In genomic region chr9:73002177-73002576, GRCm38 (mm10) we compare ENCODE assay signal across 27 mouse cellular contexts. TPM values are rescaled to one million over a fixed set of nuclear protein-coding genes. Genes with fewer than 3 reads are reported as not detected.
DNase-seq lines count a peak whose midpoint lies in the region; ATAC-seq and TF ChIP-seq lines count a peak whose summit lies in the region.
"Had no signal": no experiment of that assay in that cellular context is flagged by ENCODE, and none has a peak within 500 bp of the region (broad histone marks: within the 10 kb centered on the region; RNA-seq: fewer than 3 reads in every experiment).

No protein-coding gene starts in this region.

- no peaks in the 10 kb centered on the region for H3K27me3 ChIP-seq in intestine, embryonic 15.5 days (replicated peaks)
- no peaks in the 10 kb centered on the region for H3K27me3 ChIP-seq in intestine, postnatal 0 days (replicated peaks; ENCODE audit: control insufficient read depth, insufficient read depth, low read length)
- no peaks in the 10 kb centered on the region for H3K27me3 ChIP-seq in forebrain, embryonic 16.5 days (replicated peaks; ENCODE audit: control insufficient read depth, insufficient read depth, low read length)
- H3K27me3 ChIP-seq: embryonic facial prominence, embryonic 12.5 days; heart, embryonic 15.5 days; hindbrain, embryonic 13.5 days; liver, embryonic 13.5 days; midbrain, embryonic 15.5 days; neural tube, embryonic 12.5 days had no signal

- peak; percentile 56; the same call in 1 of the 2 replicates for ATAC-seq in intestine, embryonic 15.5 days
- ATAC-seq in intestine, postnatal 0 days = no peak
- ATAC-seq in forebrain, embryonic 16.5 days = no peak
- ATAC-seq: midbrain, embryonic 15.5 days had no signal

- 66% methylated on average over 3 of the region's 3 CpGs for WGBS in intestine, embryonic 15.5 days
- 44% methylated on average over 3 of the region's 3 CpGs for WGBS in intestine, postnatal 0 days
- 58% methylated on average over 3 of the region's 3 CpGs for WGBS in forebrain, embryonic 16.5 days

- no peak for DNase-seq in layer of hippocampus, adult 2 months (ENCODE audit: low spot score in 2 of 2)
- no peak for DNase-seq in layer of hippocampus, postnatal 36 days
- peak; percentile 61 for DNase-seq in adrenal gland, postnatal 14 days
- no peak for DNase-seq in spleen, postnatal 14 days (ENCODE audit: low spot score in 2 of 2)
- DNase-seq: cerebellum, adult 2 months; heart, postnatal 36 days; layer of hippocampus, adult 9-11 months; liver, embryonic 13.5 days; lung, postnatal 4 days; right cerebral cortex, postnatal 14 days; spleen, adult 18-20 months; thymus, adult 2 months; thymus, postnatal 4 days had no signal

- no peak overlapping the region for H3K4me3 ChIP-seq in intestine, embryonic 15.5 days (replicated peaks)
- H3K4me3 ChIP-seq in intestine, postnatal 0 days (ENCODE audit: low read depth, low read length) = no peak overlapping the region
- no peak overlapping the region for H3K4me3 ChIP-seq in layer of hippocampus, adult 2 months
- no peak overlapping the region for H3K4me3 ChIP-seq in bone marrow macrophage, adult 2 months (ENCODE audit: insufficient read depth, low read length)
- no peak overlapping the region for H3K4me3 ChIP-seq in forebrain, embryonic 16.5 days (replicated peaks; ENCODE audit: low read length)
- H3K4me3 ChIP-seq: embryonic facial prominence, embryonic 12.5 days; heart, embryonic 15.5 days; hindbrain, embryonic 13.5 days; left cerebral cortex, adult 2 months; limb, embryonic 10.5 days; liver, embryonic 13.5 days; midbrain, embryonic 15.5 days; neural tube, embryonic 12.5 days had no signal

- no peak for TF ChIP-seq POLR2A in bone marrow macrophage, adult 2 months (IDR thresholded peaks at IDR 0.05; ENCODE audit: borderline replicate concordance, low read depth, low read length)

- H3K36me3 ChIP-seq in intestine, embryonic 15.5 days = no peaks in the 10 kb centered on the region
- peaks cover 31% of the 10 kb centered on the region for H3K36me3 ChIP-seq in intestine, postnatal 0 days (ENCODE audit: control insufficient read depth, insufficient read depth)
- H3K36me3 ChIP-seq in forebrain, embryonic 16.5 days (ENCODE audit: control insufficient read depth, insufficient read depth) = peaks cover 15% of the 10 kb centered on the region

- H3K9me3 ChIP-seq in intestine, embryonic 15.5 days = no peaks in the 10 kb centered on the region
- no peaks in the 10 kb centered on the region for H3K9me3 ChIP-seq in intestine, postnatal 0 days (ENCODE audit: control insufficient read depth)
- no peaks in the 10 kb centered on the region for H3K9me3 ChIP-seq in forebrain, embryonic 16.5 days (ENCODE audit: control insufficient read depth, low read length)
- H3K9me3 ChIP-seq: embryonic facial prominence, embryonic 12.5 days; heart, embryonic 15.5 days; hindbrain, embryonic 13.5 days; limb, embryonic 10.5 days; liver, embryonic 13.5 days; midbrain, embryonic 15.5 days; neural tube, embryonic 12.5 days had no signal

- TF ChIP-seq CTCF in intestine, postnatal 0 days (IDR thresholded peaks at IDR 0.05; ENCODE audit: low read depth) = no peak
- TF ChIP-seq CTCF in layer of hippocampus, adult 2 months (conservative IDR thresholded peaks at IDR 0.05) = no peak
- no peak for TF ChIP-seq CTCF in bone marrow macrophage, adult 2 months (IDR thresholded peaks at IDR 0.05; ENCODE audit: low read depth, low read length)

- no peak overlapping the region for H3K9ac ChIP-seq in intestine, embryonic 15.5 days
- H3K9ac ChIP-seq in intestine, postnatal 0 days (ENCODE audit: low read depth, low read length) = no peak overlapping the region
- no peak overlapping the region for H3K9ac ChIP-seq in forebrain, embryonic 16.5 days (replicated peaks; ENCODE audit: low read depth, low read length)
- H3K9ac ChIP-seq: embryonic facial prominence, embryonic 12.5 days; heart, embryonic 15.5 days; hindbrain, embryonic 13.5 days; liver, embryonic 13.5 days; midbrain, embryonic 15.5 days; neural tube, embryonic 12.5 days had no signal

- no peak overlapping the region for H3K27ac ChIP-seq in intestine, embryonic 15.5 days
- H3K27ac ChIP-seq in intestine, postnatal 0 days (ENCODE audit: low read depth, low read length) = no peak overlapping the region
- H3K27ac ChIP-seq in layer of hippocampus, adult 2 months = peak overlapping the region; percentile 11; the same call in 1 of the 2 replicates
- H3K27ac ChIP-seq in bone marrow macrophage, adult 2 months (ENCODE audit: insufficient read depth, low read depth, low read length) = peak overlapping the region; percentile 54; the same call in 1 of the 2 replicates
- no peak overlapping the region for H3K27ac ChIP-seq in forebrain, embryonic 16.5 days (ENCODE audit: low read length)
- H3K27ac ChIP-seq: embryonic facial prominence, embryonic 12.5 days; heart, embryonic 15.5 days; hindbrain, embryonic 13.5 days; left cerebral cortex, adult 2 months; limb, embryonic 10.5 days; liver, embryonic 13.5 days; midbrain, embryonic 15.5 days; neural tube, embryonic 12.5 days had no signal

- H3K4me1 ChIP-seq in intestine, embryonic 15.5 days (replicated peaks) = no peaks in the 10 kb centered on the region
- no peaks in the 10 kb centered on the region for H3K4me1 ChIP-seq in intestine, postnatal 0 days (replicated peaks; ENCODE audit: control insufficient read depth, insufficient read depth, low read length)
- peaks cover 18% of the 10 kb centered on the region for H3K4me1 ChIP-seq in bone marrow macrophage, adult 2 months (ENCODE audit: control insufficient read depth, insufficient read depth, low read length)
- no peaks in the 10 kb centered on the region for H3K4me1 ChIP-seq in forebrain, embryonic 16.5 days (replicated peaks; ENCODE audit: control insufficient read depth, insufficient read depth, low read length)
- H3K4me1 ChIP-seq: embryonic facial prominence, embryonic 12.5 days; heart, embryonic 15.5 days; hindbrain, embryonic 13.5 days; limb, embryonic 10.5 days; midbrain, embryonic 15.5 days; neural tube, embryonic 12.5 days had no signal

- no peak overlapping the region for H3K4me2 ChIP-seq in intestine, embryonic 15.5 days (replicated peaks)
- no peak overlapping the region for H3K4me2 ChIP-seq in intestine, postnatal 0 days (replicated peaks; ENCODE audit: low read depth)
- no peak overlapping the region for H3K4me2 ChIP-seq in forebrain, embryonic 16.5 days (ENCODE audit: low read length)
- H3K4me2 ChIP-seq: embryonic facial prominence, embryonic 12.5 days; heart, embryonic 15.5 days; hindbrain, embryonic 13.5 days; liver, embryonic 13.5 days; midbrain, embryonic 15.5 days; neural tube, embryonic 12.5 days had no signal

RNA-seq across cellular contexts. Expression of gene Ccpg1, which starts 16.9 kb away (rescaled TPM):
- 25.0 and 25.4 TPM in 2 replicates for polyA plus RNA-seq in intestine, embryonic 15.5 days (2015; fragmentation: Nextera tagmentation; extraction: Ambion mirVana)
- 16.2 and 17.4 TPM in 2 replicates for polyA plus RNA-seq in intestine, postnatal 0 days (2015; fragmentation: Nextera tagmentation; extraction: Ambion mirVana)
- 100 to 1,000 TPM; 149 to 152 TPM for total RNA-seq in layer of hippocampus, adult 2 months (2021)
- total RNA-seq in layer of hippocampus, postnatal 36 days (2021) = 100 to 1,000 TPM; 160 to 172 TPM
- total RNA-seq in adrenal gland, postnatal 14 days (2021) = 92.7 and 97.7 TPM in 2 replicates
- 91.6 and 95.8 TPM in 2 replicates for polyA plus RNA-seq in bone marrow macrophage, adult 2 months (2012; ENCODE audit: insufficient read depth, insufficient read length, missing spikeins)
- polyA plus RNA-seq in forebrain, embryonic 16.5 days (2015; fragmentation: Nextera tagmentation; extraction: Ambion mirVana) = 56.7 and 58.2 TPM in 2 replicates

RNA-seq across cellular contexts. Expression of gene Ccpg1os, which starts 17.0 kb away (rescaled TPM):
- 11.8 and 12.0 TPM in 2 replicates for polyA plus RNA-seq in intestine, embryonic 15.5 days (2015; fragmentation: Nextera tagmentation; extraction: Ambion mirVana)
- 6.7 and 7.7 TPM in 2 replicates for polyA plus RNA-seq in intestine, postnatal 0 days (2015; fragmentation: Nextera tagmentation; extraction: Ambion mirVana)
- 10 to 100 TPM in 1 of 2 experiments, 1 to 10 TPM in 1; 9.3 to 11.0 TPM for total RNA-seq in layer of hippocampus, adult 2 months (2021)
- 10 to 100 TPM; 11.0 to 11.7 TPM for total RNA-seq in layer of hippocampus, postnatal 36 days (2021)
- total RNA-seq in adrenal gland, postnatal 14 days (2021) = 11.6 and 13.3 TPM in 2 replicates
- 6.8 and 7.7 TPM in 2 replicates for polyA plus RNA-seq in bone marrow macrophage, adult 2 months (2012; ENCODE audit: insufficient read depth, insufficient read length, missing spikeins)
- 19.1 and 22.4 TPM in 2 replicates for polyA plus RNA-seq in forebrain, embryonic 16.5 days (2015; fragmentation: Nextera tagmentation; extraction: Ambion mirVana)

RNA-seq across cellular contexts. Expression of gene Pigb, which starts 38.0 kb away (rescaled TPM):
- polyA plus RNA-seq in intestine, embryonic 15.5 days (2015; fragmentation: Nextera tagmentation; extraction: Ambion mirVana) = 14.0 and 14.9 TPM in 2 replicates
- 4.7 and 5.9 TPM in 2 replicates for polyA plus RNA-seq in intestine, postnatal 0 days (2015; fragmentation: Nextera tagmentation; extraction: Ambion mirVana)
- 10 to 100 TPM; 16.8 to 17.7 TPM for total RNA-seq in layer of hippocampus, adult 2 months (2021)
- total RNA-seq in layer of hippocampus, postnatal 36 days (2021) = 10 to 100 TPM; 12.5 to 15.1 TPM
- 10.6 and 12.1 TPM in 2 replicates for total RNA-seq in adrenal gland, postnatal 14 days (2021)
- 12.6 and 15.3 TPM in 2 replicates for polyA plus RNA-seq in bone marrow macrophage, adult 2 months (2012; ENCODE audit: insufficient read depth, insufficient read length, missing spikeins)
- 13.6 and 14.3 TPM in 2 replicates for polyA plus RNA-seq in forebrain, embryonic 16.5 days (2015; fragmentation: Nextera tagmentation; extraction: Ambion mirVana)

RNA-seq across cellular contexts. Expression of gene Rab27a, which starts 42.5 kb away (rescaled TPM):
- polyA plus RNA-seq in intestine, embryonic 15.5 days (2015; fragmentation: Nextera tagmentation; extraction: Ambion mirVana) = 7.9 and 9.0 TPM in 2 replicates
- 5.7 and 5.8 TPM in 2 replicates for polyA plus RNA-seq in intestine, postnatal 0 days (2015; fragmentation: Nextera tagmentation; extraction: Ambion mirVana)
- total RNA-seq in layer of hippocampus, adult 2 months (2021) = 10 to 100 TPM; 14.5 to 17.3 TPM
- 10 to 100 TPM; 12.7 to 17.2 TPM for total RNA-seq in layer of hippocampus, postnatal 36 days (2021)
- 27.4 and 28.0 TPM in 2 replicates for total RNA-seq in adrenal gland, postnatal 14 days (2021)
- 2.6 and 3.0 TPM in 2 replicates for polyA plus RNA-seq in bone marrow macrophage, adult 2 months (2012; ENCODE audit: insufficient read depth, insufficient read length, missing spikeins)
- 1.2 and 1.9 TPM in 2 replicates for polyA plus RNA-seq in forebrain, embryonic 16.5 days (2015; fragmentation: Nextera tagmentation; extraction: Ambion mirVana)

RNA-seq across cellular contexts. Expression of gene Gm44503, which starts 43.5 kb away (rescaled TPM):
- not detected in 2 replicates for polyA plus RNA-seq in intestine, embryonic 15.5 days (2015; fragmentation: Nextera tagmentation; extraction: Ambion mirVana)
- polyA plus RNA-seq in intestine, postnatal 0 days (2015; fragmentation: Nextera tagmentation; extraction: Ambion mirVana) = 0.20 TPM in 1 of 2 replicates, not detected in the other
- total RNA-seq in layer of hippocampus, adult 2 months (2021) = not detected
- total RNA-seq in layer of hippocampus, postnatal 36 days (2021) = under 1 TPM; 0.27 to 0.33 TPM
- not detected in 2 replicates for total RNA-seq in adrenal gland, postnatal 14 days (2021)
- polyA plus RNA-seq in bone marrow macrophage, adult 2 months (2012; ENCODE audit: insufficient read depth, insufficient read length, missing spikeins) = not detected in 2 replicates
- polyA plus RNA-seq in forebrain, embryonic 16.5 days (2015; fragmentation: Nextera tagmentation; extraction: Ambion mirVana) = not detected in 2 replicates
- total RNA-seq: gastrocnemius, adult 18-20 months; gastrocnemius, postnatal 4 days; heart, postnatal 36 days; left cerebral cortex, adult 2 months had no signal
- polyA plus RNA-seq: embryonic facial prominence, embryonic 12.5 days; heart, embryonic 15.5 days; hindbrain, embryonic 13.5 days; limb, embryonic 10.5 days; liver, embryonic 13.5 days; lung, embryonic 16.5 days; midbrain, embryonic 15.5 days; neural tube, embryonic 12.5 days; thymus, adult 2 months had no signal

Comparison
In these comparisons a context has a peak if more than half of its experiments do, and no peak if none do; other contexts are left out.
1. H3K27ac ChIP-seq: peak in layer of hippocampus, adult 2 months (single experiment) and bone marrow macrophage, adult 2 months (single experiment); none in intestine, embryonic 15.5 days (single experiment), intestine, postnatal 0 days (single experiment) and forebrain, embryonic 16.5 days (single experiment).